Mouse (Mus musculus) effector memory CD4-positive, alpha-beta T cell, adult 7 months (primary cell): Measurements from ENCODE around the gene Abracl. TPM values are rescaled to one million over a fixed set of nuclear protein-coding genes. Genes with fewer than 3 reads are reported as not detected.

Source experiments
- polyA plus RNA-seq: library from polyadenylated mRNA; unstranded; fragments of 100-300 nt; shearing (Covaris generic); gene quantifications from one replicate; pipeline ENCODE4 v1.2.1, GENCODE M21; 2017

Gene Abracl
- 221 TPM for polyA plus RNA-seq

DNA sequence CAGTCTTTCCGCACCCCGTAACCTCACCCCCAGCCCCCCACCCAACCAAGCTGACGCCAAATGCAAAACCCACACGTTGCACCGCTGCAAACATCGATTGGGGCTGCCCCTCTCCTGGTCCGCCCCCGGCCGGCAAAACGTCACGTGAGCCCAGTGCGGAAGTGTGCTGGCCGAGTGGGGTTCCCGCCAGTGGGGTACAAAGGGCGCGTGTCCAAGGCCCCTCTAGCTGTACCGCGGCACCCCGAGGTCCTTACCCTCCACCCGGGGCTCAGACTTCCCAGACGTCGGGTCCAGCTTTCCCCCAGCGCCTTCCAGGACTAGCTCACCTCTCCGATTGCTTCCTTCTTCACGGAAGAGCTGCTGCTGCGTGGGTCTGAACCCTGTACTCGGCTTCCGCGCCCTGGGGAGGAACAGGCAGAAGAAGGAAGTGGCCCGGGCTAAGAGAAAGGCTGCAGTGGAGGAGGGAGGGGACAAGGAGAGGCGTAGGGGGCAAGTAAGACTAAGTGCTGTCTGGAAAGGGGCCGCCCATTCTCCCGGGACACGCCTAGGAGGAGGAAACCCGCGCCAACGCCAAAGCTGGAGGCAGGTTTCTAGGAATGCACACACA, at the start of gene Abracl:
Abracl (minus strand) TSS at position 548 of the 607 bp plus-strand sequence.

DNA sequence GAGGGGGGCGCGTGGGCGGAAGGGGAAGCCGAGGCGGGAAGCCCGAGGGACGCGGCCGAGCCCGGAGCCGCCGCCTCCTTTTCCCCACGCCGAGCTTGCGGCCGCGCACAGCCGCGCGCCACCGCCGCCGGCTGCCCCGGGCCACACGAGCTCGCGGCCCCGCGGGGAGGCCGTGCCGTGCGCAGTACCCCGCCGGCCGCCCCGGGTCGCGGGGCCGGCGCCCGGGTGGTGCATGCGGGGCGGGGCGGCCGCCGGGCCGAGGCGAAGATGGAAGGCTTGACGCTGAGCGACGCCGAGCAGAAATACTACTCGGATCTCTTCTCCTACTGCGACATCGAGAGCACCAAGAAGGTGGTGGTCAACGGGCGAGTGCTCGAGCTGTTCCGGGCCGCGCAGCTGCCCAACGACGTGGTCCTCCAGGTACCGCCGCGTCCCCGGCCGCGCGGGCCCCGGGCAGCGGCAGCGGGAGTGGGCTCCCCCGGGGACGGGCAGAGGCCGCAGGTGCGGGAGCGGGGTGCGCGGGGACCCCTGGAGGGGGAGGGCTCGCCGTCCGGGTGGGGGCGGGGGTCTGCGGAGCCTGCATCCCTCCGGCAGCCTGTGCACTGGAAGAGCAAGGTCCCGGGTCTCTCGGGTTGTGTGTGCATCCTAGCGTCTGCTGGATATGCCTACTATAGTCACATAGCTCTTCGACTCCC, 32.8 kb upstream of the Abracl start, which contains the start of gene Reps1:
Reps1 (plus strand) TSS at position 166 of the 695 bp plus-strand sequence.

Other genes with a start within 250 kb of the Abracl start
- gene Txlnb, start 227.1 kb downstream of the Abracl start, polyA plus RNA-seq: 2.1 TPM
- gene Heca, start 75.2 kb downstream of the Abracl start, polyA plus RNA-seq: 119 TPM
- 123 TPM for gene Reps1, start 32.6 kb upstream of the Abracl start, polyA plus RNA-seq
- 0.54 TPM for gene Ect2l, start 187.6 kb upstream of the Abracl start, polyA plus RNA-seq
- 25.9 TPM for gene Ccdc28a, start 211.7 kb upstream of the Abracl start, polyA plus RNA-seq